Mouse (Mus musculus) ES-Bruce4 (cell line): ENCODE measurements at regions not wholly inside any gene's neighbourhood (a gene's known extent, or its start where the extent isn't known, plus 50 kb on each side); places are given as distances from the start of the nearest gene placed in this dataset.

Source experiments
- CTCF ChIP-seq: IDR thresholded peaks from one replicate; pipeline ENCODE4 v1.8.1; 2011; ENCODE audit warnings: low read depth, low read length
- EP300 ChIP-seq: IDR thresholded peaks from 2 replicates; pipeline ENCODE4 v1.6.1; 2011; ENCODE audit warnings: low read depth, low read length; ENCODE audit not compliant: insufficient read depth
- POLR2A ChIP-seq: IDR thresholded peaks from one replicate; pipeline ENCODE4 v1.8.1; 2011; ENCODE audit warnings: low read length; ENCODE audit not compliant: insufficient read depth

GRCm38 (mm10) chr10:74750879-74751278, 216.1 kb upstream of the Gnaz start:
- TF ChIP-seq POLR2A (no peak), CTCF (peak; percentile 60), EP300 (no peak)
